8 mouse cellular contexts compared by ENCODE assay signal in the genomic region with DNA sequence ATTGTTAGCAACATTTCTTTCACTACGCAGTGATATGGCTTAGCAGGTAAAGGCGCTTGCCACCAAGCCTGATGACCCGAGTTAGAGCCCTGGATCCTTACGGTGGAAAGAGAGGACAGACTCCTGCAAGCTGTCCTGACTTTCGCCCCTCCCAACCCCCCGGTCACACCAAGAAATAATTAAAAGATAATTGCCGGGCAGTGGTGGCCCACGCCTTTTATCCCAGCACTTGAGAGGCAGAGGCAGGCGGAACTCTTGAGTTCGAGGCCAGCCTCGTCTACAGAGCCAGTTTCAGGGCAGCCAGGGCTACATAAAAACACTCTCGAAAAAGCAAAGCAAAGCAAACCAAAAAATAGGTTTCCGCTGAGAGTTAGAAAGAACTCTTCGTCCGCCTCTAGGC. TPM values are rescaled to one million over a fixed set of nuclear protein-coding genes. Genes with fewer than 3 reads are reported as not detected.
A peak's percentile ranks its signal among the peaks of the same experiment; 100 is the strongest.
DNase-seq lines count a peak whose midpoint lies in the region; ATAC-seq lines count a peak whose summit lies in the region.

No protein-coding gene starts in this region.

- no peaks in the 10 kb centered on the region for H3K27me3 ChIP-seq in neural tube, embryonic 11.5 days (ENCODE audit: control insufficient read depth, insufficient read depth, low read length)
- H3K27me3 ChIP-seq in forebrain, embryonic 10.5 days (ENCODE audit: poor library complexity, severe bottlenecking), result no peaks in the 10 kb centered on the region
- no peaks in the 10 kb centered on the region for H3K27me3 ChIP-seq in limb, embryonic 15.5 days
- no peaks in the 10 kb centered on the region for H3K27me3 ChIP-seq in stomach, embryonic 15.5 days (replicated peaks)

- no peak for DNase-seq in neural tube, embryonic 11.5 days (ENCODE audit: low spot score)
- no peak for DNase-seq in neural tube, embryonic 10.5 days (ENCODE audit: extremely low spot score, low spot score)
- DNase-seq in forebrain, embryonic 10.5 days (ENCODE audit: extremely low spot score, low spot score), result no peak
- no peak for DNase-seq in spleen, postnatal 36 days (ENCODE audit: low spot score in 2 of 2)
- no peak for DNase-seq in MN1 (ENCODE audit: low spot score)

- H3K27ac ChIP-seq in neural tube, embryonic 11.5 days (ENCODE audit: low read depth, low read length), result peak overlapping the region; percentile 65; the same call in 1 of the 2 replicates
- H3K27ac ChIP-seq in forebrain, embryonic 10.5 days, result peak overlapping the region; percentile 90
- H3K27ac ChIP-seq in limb, embryonic 15.5 days, result peak overlapping the region; percentile 83
- peak overlapping the region; percentile 90 for H3K27ac ChIP-seq in stomach, embryonic 15.5 days

- peak overlapping the region; percentile 75 for H3K9ac ChIP-seq in neural tube, embryonic 11.5 days (ENCODE audit: low read length)
- peak overlapping the region; percentile 66 for H3K9ac ChIP-seq in limb, embryonic 15.5 days
- H3K9ac ChIP-seq in stomach, embryonic 15.5 days, result peak overlapping the region; percentile 69

- H3K4me3 ChIP-seq in neural tube, embryonic 11.5 days (ENCODE audit: low read depth, low read length), result peak overlapping the region; percentile 58
- peak overlapping the region; percentile 80 for H3K4me3 ChIP-seq in forebrain, embryonic 10.5 days
- H3K4me3 ChIP-seq in limb, embryonic 15.5 days, result peak overlapping the region; percentile 56
- H3K4me3 ChIP-seq in stomach, embryonic 15.5 days (replicated peaks), result peak overlapping the region; percentile 70

- peaks cover 3% of the 10 kb centered on the region; the same call in 1 of the 2 replicates for H3K36me3 ChIP-seq in neural tube, embryonic 11.5 days (ENCODE audit: control insufficient read depth, insufficient read depth, low read length)
- peaks cover 46% of the 10 kb centered on the region for H3K36me3 ChIP-seq in forebrain, embryonic 10.5 days (replicated peaks)
- peaks cover 22% of the 10 kb centered on the region for H3K36me3 ChIP-seq in limb, embryonic 15.5 days
- H3K36me3 ChIP-seq in stomach, embryonic 15.5 days, result peaks cover 6% of the 10 kb centered on the region; the same call in 1 of the 2 replicates

- 0 out of 2 replicates have a peak, but pooled peaks have one; percentile 27 for ATAC-seq in neural tube, embryonic 11.5 days (ENCODE audit: insufficient read depth, low FRiP score, low TSS enrichment)
- ATAC-seq in limb, embryonic 15.5 days (ENCODE audit: insufficient number of reproducible peaks, low FRiP score, low TSS enrichment, low read depth), result no peak
- 0 out of 2 replicates have a peak, but pooled peaks have one; percentile 11 for ATAC-seq in stomach, embryonic 15.5 days (ENCODE audit: insufficient read depth, low FRiP score, low read depth)
- ATAC-seq in cerebellum, adult (ENCODE audit: insufficient number of reproducible peaks, low FRiP score, low TSS enrichment), result no peak

- WGBS in neural tube, embryonic 11.5 days, result 8% methylated on average over 15 of the region's 15 CpGs
- 9% methylated on average over 15 of the region's 15 CpGs for WGBS in forebrain, embryonic 10.5 days
- 6% methylated on average over 15 of the region's 15 CpGs for WGBS in limb, embryonic 15.5 days
- 4% methylated on average over 15 of the region's 15 CpGs for WGBS in stomach, embryonic 15.5 days

- peaks cover 8% of the 10 kb centered on the region for H3K4me1 ChIP-seq in neural tube, embryonic 11.5 days (ENCODE audit: control insufficient read depth, insufficient read depth, low read length)
- peaks cover 23% of the 10 kb centered on the region for H3K4me1 ChIP-seq in forebrain, embryonic 10.5 days
- H3K4me1 ChIP-seq in limb, embryonic 15.5 days, result peaks cover 18% of the 10 kb centered on the region
- peaks cover 6% of the 10 kb centered on the region; the same call in 1 of the 2 replicates for H3K4me1 ChIP-seq in stomach, embryonic 15.5 days

- no peaks in the 10 kb centered on the region for H3K9me3 ChIP-seq in neural tube, embryonic 11.5 days (ENCODE audit: control insufficient read depth, low read length)
- no peaks in the 10 kb centered on the region for H3K9me3 ChIP-seq in forebrain, embryonic 10.5 days
- H3K9me3 ChIP-seq in limb, embryonic 15.5 days, result no peaks in the 10 kb centered on the region
- no peaks in the 10 kb centered on the region for H3K9me3 ChIP-seq in stomach, embryonic 15.5 days

- H3K4me2 ChIP-seq in neural tube, embryonic 11.5 days (ENCODE audit: low read depth), result peak overlapping the region; percentile 70
- H3K4me2 ChIP-seq in limb, embryonic 15.5 days, result peak overlapping the region; percentile 56
- peak overlapping the region; percentile 61 for H3K4me2 ChIP-seq in stomach, embryonic 15.5 days

RNA-seq across cellular contexts. Expression of gene Mrps21, which starts 0.3 kb away (rescaled TPM):
- polyA plus RNA-seq in neural tube, embryonic 11.5 days (2014; fragmentation: Nextera tagmentation; extraction: Ambion mirVana), result 347 and 348 TPM in 2 replicates
- 353 TPM in 2 replicates for polyA plus RNA-seq in forebrain, embryonic 10.5 days (2016; fragmentation: Nextera tagmentation; extraction: Ambion mirVana)
- 267 and 300 TPM in 2 replicates for polyA plus RNA-seq in limb, embryonic 15.5 days (2015; fragmentation: Nextera tagmentation; extraction: Ambion mirVana)
- polyA plus RNA-seq in stomach, embryonic 15.5 days (2015; fragmentation: Nextera tagmentation; extraction: Ambion mirVana), result 312 and 324 TPM in 2 replicates

RNA-seq across cellular contexts. Expression of gene Ciart, which starts 11.1 kb away (rescaled TPM):
- 3.3 and 5.0 TPM in 2 replicates for polyA plus RNA-seq in neural tube, embryonic 11.5 days (2014; fragmentation: Nextera tagmentation; extraction: Ambion mirVana)
- 9.1 and 11.8 TPM in 2 replicates for polyA plus RNA-seq in forebrain, embryonic 10.5 days (2016; fragmentation: Nextera tagmentation; extraction: Ambion mirVana)
- polyA plus RNA-seq in limb, embryonic 15.5 days (2015; fragmentation: Nextera tagmentation; extraction: Ambion mirVana), result 11.9 and 13.6 TPM in 2 replicates
- polyA plus RNA-seq in stomach, embryonic 15.5 days (2015; fragmentation: Nextera tagmentation; extraction: Ambion mirVana), result 5.3 and 5.6 TPM in 2 replicates

RNA-seq across cellular contexts. Expression of gene Prpf3, which starts 15.3 kb away (rescaled TPM):
- 65.9 and 69.6 TPM in 2 replicates for polyA plus RNA-seq in neural tube, embryonic 11.5 days (2014; fragmentation: Nextera tagmentation; extraction: Ambion mirVana)
- polyA plus RNA-seq in forebrain, embryonic 10.5 days (2016; fragmentation: Nextera tagmentation; extraction: Ambion mirVana), result 71.3 and 78.1 TPM in 2 replicates
- polyA plus RNA-seq in limb, embryonic 15.5 days (2015; fragmentation: Nextera tagmentation; extraction: Ambion mirVana), result 41.2 and 46.1 TPM in 2 replicates
- 44.0 and 44.7 TPM in 2 replicates for polyA plus RNA-seq in stomach, embryonic 15.5 days (2015; fragmentation: Nextera tagmentation; extraction: Ambion mirVana)

RNA-seq across cellular contexts. Expression of gene BC028528, which starts 20.8 kb away (rescaled TPM):
- polyA plus RNA-seq in neural tube, embryonic 11.5 days (2014; fragmentation: Nextera tagmentation; extraction: Ambion mirVana), result 10.8 and 14.6 TPM in 2 replicates
- 7.2 and 7.6 TPM in 2 replicates for polyA plus RNA-seq in forebrain, embryonic 10.5 days (2016; fragmentation: Nextera tagmentation; extraction: Ambion mirVana)
- 24.9 and 26.4 TPM in 2 replicates for polyA plus RNA-seq in limb, embryonic 15.5 days (2015; fragmentation: Nextera tagmentation; extraction: Ambion mirVana)
- polyA plus RNA-seq in stomach, embryonic 15.5 days (2015; fragmentation: Nextera tagmentation; extraction: Ambion mirVana), result 25.2 and 26.7 TPM in 2 replicates

RNA-seq across cellular contexts. Expression of gene Aph1a, which starts 22.8 kb away (rescaled TPM):
- polyA plus RNA-seq in neural tube, embryonic 11.5 days (2014; fragmentation: Nextera tagmentation; extraction: Ambion mirVana), result 35.9 and 36.2 TPM in 2 replicates
- polyA plus RNA-seq in forebrain, embryonic 10.5 days (2016; fragmentation: Nextera tagmentation; extraction: Ambion mirVana), result 28.7 and 29.2 TPM in 2 replicates
- 30.2 and 35.9 TPM in 2 replicates for polyA plus RNA-seq in limb, embryonic 15.5 days (2015; fragmentation: Nextera tagmentation; extraction: Ambion mirVana)
- polyA plus RNA-seq in stomach, embryonic 15.5 days (2015; fragmentation: Nextera tagmentation; extraction: Ambion mirVana), result 31.9 and 36.8 TPM in 2 replicates

Comparison
In these comparisons a context has a peak if more than half of its experiments do, and no peak if none do; other contexts are left out.
1. ATAC-seq: peak in neural tube, embryonic 11.5 days (single experiment) and stomach, embryonic 15.5 days (single experiment); none in limb, embryonic 15.5 days (single experiment) and cerebellum, adult (single experiment).
2. Peak in every context shown above with its lines, with median percentiles within 50 percentile points of each other: H3K27ac ChIP-seq, H3K4me2 ChIP-seq, H3K4me3 ChIP-seq and H3K9ac ChIP-seq.